Mouse (Mus musculus): ENCODE measurements around the gene Celf5. TPM values are rescaled to one million over a fixed set of nuclear protein-coding genes. Genes with fewer than 3 reads are reported as not detected.

Celf5 gene
- polyA plus RNA-seq (2015; fragmentation: Nextera tagmentation; extraction: Ambion mirVana): 0.02 TPM in 1 of 2 replicates, not detected in the other

DNA sequence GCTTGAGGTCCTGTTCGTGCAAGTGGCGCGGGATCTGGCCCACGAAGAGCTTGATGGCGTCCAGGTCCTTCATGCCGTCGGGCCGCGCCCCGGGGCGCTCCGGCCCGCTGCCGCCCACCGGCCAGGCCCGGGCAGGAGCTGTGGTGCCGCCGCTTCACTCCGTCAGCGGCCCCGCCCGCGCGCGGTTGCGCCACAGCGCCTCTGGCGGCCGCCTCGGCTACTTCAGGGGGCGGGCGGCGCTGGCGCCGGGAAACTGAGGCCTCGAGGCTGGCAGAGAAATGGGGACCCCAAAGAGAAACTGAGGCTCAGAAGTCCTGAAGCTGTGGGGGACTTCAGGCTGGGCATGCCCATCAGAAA is at the start of gene Celf5:
Gene Celf5 (minus strand): TSS at position 177 of the 357 bp plus-strand sequence.
- WGBS (ENCODE audit: insufficient replicate concordance): under 1% methylated on average over 35 of the region's 36 CpGs
- H3K27me3 ChIP-seq: peaks cover 54% of the 10 kb centered on the region
- peak within 1 kb of the TSS; percentile 70 for H3K4me2 ChIP-seq
- no peak within 1 kb of the TSS for H3K9ac ChIP-seq
- no peaks in the 10 kb centered on the region for H3K9me3 ChIP-seq (replicated peaks)
- peaks cover 12% of the 10 kb centered on the region for H3K36me3 ChIP-seq (replicated peaks)
- peak; percentile 27; the same call in 1 of the 2 replicates for ATAC-seq (ENCODE audit: insufficient read depth)
- no peak within 1 kb of the TSS for H3K27ac ChIP-seq (replicated peaks)
- H3K4me3 ChIP-seq (replicated peaks): peak within 1 kb of the TSS; percentile 42
- peaks cover 26% of the 10 kb centered on the region for H3K4me1 ChIP-seq (replicated peaks)

DNA sequence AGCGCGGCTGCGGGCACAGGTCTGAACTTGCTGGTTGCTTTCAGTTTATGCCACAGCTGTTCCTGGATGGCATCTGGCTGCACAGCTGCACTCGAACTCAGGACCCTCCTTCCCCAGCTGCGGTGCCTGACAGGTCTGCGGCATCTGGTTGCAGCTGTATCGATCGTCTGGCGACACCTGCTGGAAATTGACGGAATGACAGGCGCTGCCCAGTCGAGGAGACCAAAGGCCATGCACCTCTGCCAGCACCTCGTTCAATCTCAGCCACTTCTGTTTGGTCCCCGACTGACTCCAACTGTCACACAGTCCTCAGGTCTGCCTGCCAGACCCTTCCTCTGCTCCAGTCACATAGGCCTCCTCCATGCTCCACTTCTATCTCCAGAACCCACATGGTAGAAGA is 44.3 kb upstream of the Celf5 start:
- Histone ChIP-seq H3K4me1 (replicated peaks) (peaks cover 34% of the 10 kb centered on the region), H3K9me3 (replicated peaks) (no peaks in the 10 kb centered on the region), H3K36me3 (replicated peaks) (peaks cover 29% of the 10 kb centered on the region), H3K27ac (replicated peaks) (no peak overlapping the region), H3K4me3 (replicated peaks) (no peak overlapping the region), H3K27me3 (no peaks in the 10 kb centered on the region), H3K4me2 (no peak overlapping the region), H3K9ac (no peak overlapping the region)
- ATAC-seq (ENCODE audit: insufficient read depth): no peak
- WGBS (ENCODE audit: insufficient replicate concordance): 9% methylated on average over 14 of the region's 14 CpGs

DNA sequence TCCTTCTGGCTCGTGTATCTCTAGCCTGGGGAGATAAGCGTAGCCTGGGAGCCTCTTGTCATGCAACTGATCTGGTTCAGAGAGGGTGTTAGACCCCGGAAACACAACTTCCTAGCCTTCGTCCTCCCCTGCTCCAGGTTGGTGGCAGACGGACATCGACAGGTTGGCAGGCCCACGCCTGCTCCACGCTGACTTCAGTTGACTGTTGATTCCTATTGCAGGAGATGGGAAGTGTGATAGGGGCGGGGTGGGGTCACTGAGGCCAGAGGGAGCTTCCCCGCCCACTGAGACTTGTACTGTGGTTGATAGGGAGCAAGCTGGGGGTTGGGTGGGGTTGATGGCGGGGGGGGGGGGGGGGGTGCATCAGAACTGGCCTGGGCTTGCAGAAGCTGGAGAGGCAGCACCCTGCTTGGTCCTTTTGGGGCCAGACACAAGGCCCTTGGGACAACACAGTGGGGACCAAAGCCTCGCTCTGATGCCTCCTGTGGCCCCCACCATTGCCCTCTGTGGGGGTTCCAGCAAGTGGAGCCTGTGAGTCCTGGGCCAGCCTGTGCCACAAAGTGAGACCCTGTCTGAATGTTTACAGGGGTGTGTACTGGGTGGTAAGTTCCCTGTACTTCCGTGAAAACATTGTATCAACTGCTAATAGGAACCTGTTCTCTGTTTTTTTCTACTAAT is 42.6 kb upstream of the Celf5 start:
- peak overlapping the region; percentile 78 for H3K27ac ChIP-seq (replicated peaks)
- H3K9ac ChIP-seq: no peak overlapping the region
- H3K27me3 ChIP-seq: 0 out of 2 replicates have a peak, but pooled peaks cover 4% of the 10 kb centered on the region
- H3K4me3 ChIP-seq (replicated peaks): peak overlapping the region; percentile 15; the same call in 1 of the 2 replicates
- WGBS (ENCODE audit: insufficient replicate concordance): 14% methylated on average over 13 of the region's 13 CpGs
- peak; percentile 54 for ATAC-seq (ENCODE audit: insufficient read depth)
- H3K36me3 ChIP-seq (replicated peaks): peaks cover 13% of the 10 kb centered on the region
- peak overlapping the region; percentile 69 for H3K4me2 ChIP-seq
- H3K9me3 ChIP-seq (replicated peaks): no peaks in the 10 kb centered on the region
- peaks cover 40% of the 10 kb centered on the region for H3K4me1 ChIP-seq (replicated peaks)

DNA sequence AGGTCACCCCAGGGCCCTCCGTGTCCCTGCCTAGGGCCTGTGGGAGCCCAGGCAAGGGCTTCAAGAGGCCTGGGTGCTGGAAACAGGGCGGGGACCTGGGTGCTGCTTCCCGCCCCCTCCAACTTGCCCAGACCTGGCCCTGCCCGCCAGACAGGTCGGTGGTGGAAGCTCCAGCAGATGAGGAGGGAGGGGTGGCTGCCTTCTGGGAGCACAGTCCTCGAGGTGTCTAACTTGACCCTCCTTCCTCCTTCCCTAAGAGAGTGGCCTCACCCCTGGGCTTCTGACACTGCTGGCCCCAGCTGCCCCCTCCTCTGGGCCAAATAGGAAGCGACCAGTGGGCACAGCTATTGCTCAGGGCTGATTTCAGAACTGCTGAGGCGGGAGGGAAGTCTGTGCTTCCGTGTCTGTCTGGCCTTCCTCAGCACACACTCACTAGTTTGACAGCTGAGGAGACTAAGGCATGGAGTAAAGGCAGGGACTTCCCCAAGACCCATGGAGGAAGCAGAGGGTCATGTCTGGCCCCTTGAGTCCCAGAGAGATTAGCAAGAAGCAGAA is 41.6 kb upstream of the Celf5 start, which contains the start of gene Gna15:
Gene Gna15 (minus strand): TSS at position 175 of the 555 bp plus-strand sequence.
- peak within 1 kb of the TSS; percentile 78 for H3K27ac ChIP-seq (replicated peaks)
- ATAC-seq (ENCODE audit: insufficient read depth): peak; percentile 47
- 1% methylated on average over 9 of the region's 9 CpGs for WGBS (ENCODE audit: insufficient replicate concordance)

DNA sequence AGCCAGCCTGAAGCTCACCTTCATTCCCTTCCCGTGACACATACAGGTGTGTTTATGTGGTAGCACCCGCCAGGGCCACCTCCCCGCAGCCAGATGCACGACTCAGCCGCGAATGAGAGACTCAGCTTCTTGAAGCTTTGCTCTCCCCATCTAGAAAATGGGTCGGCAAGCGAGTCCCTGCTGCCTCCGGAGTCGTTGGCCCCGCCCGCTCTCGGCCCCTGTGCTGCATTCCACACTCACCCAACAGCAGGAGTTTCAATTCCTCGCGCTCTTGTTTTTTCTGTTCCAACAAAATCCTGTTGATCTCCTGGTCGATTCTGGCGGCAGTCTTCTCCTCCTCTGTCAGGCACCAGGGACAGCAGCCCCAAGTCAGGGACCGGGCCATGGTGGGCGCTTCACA is 41.1 kb upstream of the Celf5 start:
- peaks cover 55% of the 10 kb centered on the region for H3K4me1 ChIP-seq (replicated peaks)
- peak overlapping the region; percentile 54 for H3K9ac ChIP-seq
- H3K4me2 ChIP-seq: peak overlapping the region; percentile 69
- peak overlapping the region; percentile 52 for H3K4me3 ChIP-seq (replicated peaks)
- WGBS (ENCODE audit: insufficient replicate concordance): under 1% methylated on average over 19 of the region's 19 CpGs
- H3K27me3 ChIP-seq: 0 out of 2 replicates have a peak, but pooled peaks cover 4% of the 10 kb centered on the region
- H3K36me3 ChIP-seq (replicated peaks): no peaks in the 10 kb centered on the region
- H3K27ac ChIP-seq (replicated peaks): peak overlapping the region; percentile 78
- no peaks in the 10 kb centered on the region for H3K9me3 ChIP-seq (replicated peaks)
- ATAC-seq (ENCODE audit: insufficient read depth): no peak

More for the DNA sequence above, 41.6 kb upstream of the Celf5 start, which contains the start of gene Gna15:
- H3K4me2 ChIP-seq: peak within 1 kb of the TSS; percentile 69
- 0 out of 2 replicates have a peak, but pooled peaks cover 3% of the 10 kb centered on the region for H3K36me3 ChIP-seq (replicated peaks)
- peaks cover 50% of the 10 kb centered on the region for H3K4me1 ChIP-seq (replicated peaks)
- H3K4me3 ChIP-seq (replicated peaks): peak within 1 kb of the TSS; percentile 52
- H3K9me3 ChIP-seq (replicated peaks): no peaks in the 10 kb centered on the region
- peak within 1 kb of the TSS; percentile 54 for H3K9ac ChIP-seq
- H3K27me3 ChIP-seq: 0 out of 2 replicates have a peak, but pooled peaks cover 4% of the 10 kb centered on the region

DNA sequence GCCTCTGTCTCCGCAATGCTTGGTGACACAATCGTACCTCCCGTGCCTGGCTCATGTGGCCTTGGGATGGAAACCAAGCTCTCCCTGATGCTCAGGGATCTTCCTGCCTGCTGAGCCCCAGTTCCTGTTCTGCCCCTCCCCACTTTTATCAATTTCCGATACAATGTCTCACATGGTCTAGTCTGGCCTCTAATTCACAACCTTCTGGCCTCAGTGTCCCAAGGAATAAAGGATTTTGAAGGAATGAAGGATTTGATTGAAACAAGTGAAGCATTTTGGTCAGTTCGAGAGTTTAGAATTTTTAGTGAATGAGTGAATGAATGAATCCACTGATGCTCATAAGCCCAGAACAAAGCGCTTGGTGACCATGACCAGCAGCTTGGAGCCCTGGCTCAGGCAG is 40.6 kb upstream of the Celf5 start:
- Histone ChIP-seq H3K4me3 (replicated peaks) (peak overlapping the region; percentile 52), H3K4me1 (replicated peaks) (peaks cover 60% of the 10 kb centered on the region), H3K27me3 (0 out of 2 replicates have a peak, but pooled peaks cover 4% of the 10 kb centered on the region), H3K9ac (peak overlapping the region; percentile 54; the same call in 1 of the 2 replicates), H3K4me2 (peak overlapping the region; percentile 69), H3K27ac (replicated peaks) (peak overlapping the region; percentile 78), H3K36me3 (replicated peaks) (no peaks in the 10 kb centered on the region), H3K9me3 (replicated peaks) (no peaks in the 10 kb centered on the region)
- 30% methylated on average over 6 of the region's 6 CpGs for WGBS (ENCODE audit: insufficient replicate concordance)
- ATAC-seq (ENCODE audit: insufficient read depth): no peak

DNA sequence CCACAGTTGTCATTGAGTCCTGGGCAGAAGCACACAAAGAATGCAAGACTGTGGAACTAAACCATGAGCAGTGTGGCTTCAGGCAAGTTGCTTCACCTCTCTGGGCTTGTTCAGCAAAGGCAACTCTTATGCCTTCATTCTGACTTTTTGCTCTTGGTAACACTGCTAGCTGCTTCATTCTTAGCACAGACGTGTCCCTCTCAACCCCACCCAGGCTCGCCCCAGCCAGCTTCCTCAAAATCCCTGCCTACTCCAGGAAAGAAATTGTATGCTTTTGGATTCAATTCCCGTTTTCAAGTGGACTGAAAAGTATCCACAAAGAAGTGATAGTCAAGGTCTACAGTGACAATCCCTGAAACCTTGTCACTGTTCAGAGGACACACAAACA is 37.5 kb upstream of the Celf5 start:
- H3K4me3 ChIP-seq (replicated peaks): no peak overlapping the region
- H3K9me3 ChIP-seq (replicated peaks): no peaks in the 10 kb centered on the region
- 0 out of 2 replicates have a peak, but pooled peaks cover 4% of the 10 kb centered on the region for H3K27me3 ChIP-seq
- H3K27ac ChIP-seq (replicated peaks): peak overlapping the region; percentile 58; the same call in 1 of the 2 replicates
- H3K4me2 ChIP-seq: no peak overlapping the region; the same call in 1 of the 2 replicates
- WGBS (ENCODE audit: insufficient replicate concordance): 11% methylated on average over 3 of the region's 3 CpGs
- no peaks in the 10 kb centered on the region for H3K36me3 ChIP-seq (replicated peaks)
- no peak overlapping the region for H3K9ac ChIP-seq
- no peak for ATAC-seq (ENCODE audit: insufficient read depth)
- H3K4me1 ChIP-seq (replicated peaks): peaks cover 61% of the 10 kb centered on the region

DNA sequence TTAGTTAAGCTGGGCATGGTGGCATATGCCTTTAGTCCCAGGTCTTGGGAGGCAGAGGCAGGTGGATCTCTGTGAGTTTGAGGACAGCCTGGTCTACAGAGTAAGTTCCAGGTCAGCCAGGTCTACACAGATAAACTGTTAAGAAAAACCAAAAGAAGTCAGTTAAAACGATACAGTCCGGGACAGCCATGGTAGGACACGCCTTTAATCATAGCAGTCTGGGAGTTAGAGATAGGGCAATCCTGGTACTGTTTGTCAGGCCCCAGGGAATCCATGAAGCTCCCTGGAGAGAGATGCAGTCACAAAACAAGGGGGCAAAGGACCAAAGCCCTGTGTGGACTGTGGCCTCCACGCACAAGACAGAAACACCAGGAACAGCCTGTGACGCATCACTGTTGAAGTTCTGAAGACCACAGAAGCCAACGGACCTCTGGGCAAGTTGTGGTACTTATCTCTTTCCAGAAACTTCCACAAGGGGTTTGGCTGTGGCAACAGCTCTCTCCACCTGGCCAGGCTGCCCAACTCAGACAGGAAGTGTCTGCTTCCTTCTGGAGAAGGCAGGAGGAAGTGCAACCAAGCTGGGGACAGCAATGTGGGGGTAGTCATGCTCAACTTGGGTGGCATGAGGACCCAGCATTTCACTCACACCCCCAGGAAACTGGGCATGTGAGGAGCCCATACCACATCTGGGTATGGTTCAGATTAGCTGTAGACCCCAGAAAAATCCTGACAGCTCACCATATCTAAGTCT is 36.9 kb upstream of the Celf5 start:
- no peaks in the 10 kb centered on the region for H3K9me3 ChIP-seq (replicated peaks)
- 8% methylated on average over 6 of the region's 6 CpGs for WGBS (ENCODE audit: insufficient replicate concordance)
- H3K4me2 ChIP-seq: peak overlapping the region; percentile 24
- 0 out of 2 replicates have a peak, but pooled peaks cover 4% of the 10 kb centered on the region for H3K27me3 ChIP-seq
- peaks cover 55% of the 10 kb centered on the region for H3K4me1 ChIP-seq (replicated peaks)
- no peak overlapping the region for H3K4me3 ChIP-seq (replicated peaks)
- peak; percentile 76 for ATAC-seq (ENCODE audit: insufficient read depth)
- H3K27ac ChIP-seq (replicated peaks): peak overlapping the region; percentile 58
- peaks cover 3% of the 10 kb centered on the region; the same call in 1 of the 2 replicates for H3K36me3 ChIP-seq (replicated peaks)
- no peak overlapping the region for H3K9ac ChIP-seq

DNA sequence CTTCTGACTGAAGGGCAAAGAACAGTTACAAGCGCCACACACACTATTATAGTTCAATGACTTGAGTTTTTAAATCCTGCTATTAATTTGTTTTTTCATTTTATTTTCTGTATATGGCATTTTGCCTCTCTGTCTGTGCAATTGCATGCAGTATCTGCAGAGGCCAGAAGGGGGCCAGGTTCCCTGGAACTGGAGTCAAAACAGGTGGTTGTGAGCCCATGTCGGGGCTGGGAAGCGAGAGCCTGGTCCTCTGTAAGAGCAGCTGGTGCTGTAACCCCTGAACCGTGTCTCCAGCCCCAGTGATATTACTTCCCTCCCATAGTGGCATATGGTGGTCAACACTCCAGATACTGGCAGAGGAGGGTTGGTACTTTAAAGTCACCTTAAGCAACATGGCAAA is 36.0 kb upstream of the Celf5 start:
- Histone ChIP-seq H3K27me3 (0 out of 2 replicates have a peak, but pooled peaks cover 4% of the 10 kb centered on the region), H3K4me2 (0 out of 2 replicates have a peak overlapping the region, but pooled peaks have one; percentile 24), H3K9ac (no peak overlapping the region), H3K36me3 (replicated peaks) (peaks cover 11% of the 10 kb centered on the region), H3K4me1 (replicated peaks) (peaks cover 46% of the 10 kb centered on the region), H3K4me3 (replicated peaks) (no peak overlapping the region), H3K27ac (replicated peaks) (0 out of 2 replicates have a peak overlapping the region, but pooled peaks have one; percentile 58), H3K9me3 (replicated peaks) (no peaks in the 10 kb centered on the region)
- ATAC-seq (ENCODE audit: insufficient read depth): no peak
- 17% methylated on average over 4 of the region's 4 CpGs for WGBS (ENCODE audit: insufficient replicate concordance)

DNA sequence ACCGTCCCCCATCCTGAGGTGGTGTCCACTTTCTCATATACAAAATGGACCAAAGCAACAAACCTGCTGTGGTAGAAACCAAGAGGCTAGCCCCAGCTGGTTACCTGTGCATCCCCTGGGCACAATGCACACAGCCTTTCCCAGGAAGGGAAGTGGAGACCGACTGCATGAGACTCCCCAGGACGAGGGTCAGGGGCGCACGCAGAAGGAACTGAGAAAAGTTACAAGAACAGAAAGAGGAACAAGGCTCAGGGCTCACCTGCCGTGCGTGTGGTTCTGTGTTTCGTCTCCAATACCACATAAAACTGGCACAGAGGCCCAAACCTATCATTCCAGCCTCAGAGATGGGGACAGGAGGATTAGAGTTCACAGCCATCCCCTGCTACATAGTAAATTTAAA is 34.7 kb upstream of the Celf5 start:
- Histone ChIP-seq H3K36me3 (replicated peaks) (peaks cover 12% of the 10 kb centered on the region), H3K9me3 (replicated peaks) (no peaks in the 10 kb centered on the region), H3K4me2 (no peak overlapping the region), H3K4me3 (replicated peaks) (no peak overlapping the region), H3K27me3 (0 out of 2 replicates have a peak, but pooled peaks cover 4% of the 10 kb centered on the region), H3K27ac (replicated peaks) (0 out of 2 replicates have a peak overlapping the region, but pooled peaks have one; percentile 24), H3K4me1 (replicated peaks) (peaks cover 38% of the 10 kb centered on the region), H3K9ac (no peak overlapping the region)
- ATAC-seq (ENCODE audit: insufficient read depth): no peak
- 51% methylated on average over 8 of the region's 8 CpGs for WGBS (ENCODE audit: insufficient replicate concordance)
